Mouse (Mus musculus) B cell, adult 62 days (primary cell): ENCODE data around the gene Atp5b. TPM values are rescaled to one million over a fixed set of nuclear protein-coding genes. Genes with fewer than 3 reads are reported as not detected.

Experiments used
- total RNA-seq: library from RNA; stranded (reverse); gene quantifications from 4 replicates; pipeline ENCODE4 v1.2.4, GENCODE M21; 2023

Gene Atp5b
- total RNA-seq = 523 to 608 TPM (median 568 TPM) in 4 replicates

GRCm38 (mm10) chr10:128082880-128083421 lies at the start of gene Atp5b:
Atp5b (plus strand) TSS chr10:128083273.

GRCm38 (mm10) chr10:128058601-128059151 lies 24.4 kb upstream of the Atp5b start, which contains the start of gene Ptges3:
Ptges3 (plus strand) TSS chr10:128058954.

GRCm38 (mm10) chr10:128091564-128092505 lies 8.8 kb downstream of the Atp5b start, which contains the start of gene Baz2a:
Baz2a (plus strand) TSS chr10:128091577.

Other genes starting within 250 kb of the Atp5b start
- not detected in 4 replicates for gene Rdh19, start 233.3 kb upstream of the Atp5b start, total RNA-seq
- gene Rdh16f2, start 216.8 kb upstream of the Atp5b start, total RNA-seq = not detected in 4 replicates
- gene Rdh7, start 194.5 kb upstream of the Atp5b start, total RNA-seq = not detected in 4 replicates
- gene Sdr9c7, start 184.8 kb upstream of the Atp5b start, total RNA-seq = not detected in 4 replicates
- not detected in 4 replicates for gene Hsd17b6, start 75.7 kb upstream of the Atp5b start, total RNA-seq
- gene Prim1, start 68.1 kb upstream of the Atp5b start, total RNA-seq = 13.5 to 17.2 TPM (median 14.0 TPM) in 4 replicates
- 587 to 616 TPM (median 605 TPM) in 4 replicates for gene Naca, start 47.7 kb upstream of the Atp5b start, total RNA-seq
- 110 to 153 TPM (median 131 TPM) in 4 replicates for gene Ptges3, start 24.3 kb upstream of the Atp5b start, total RNA-seq
- gene Baz2a, start 8.3 kb downstream of the Atp5b start, total RNA-seq = 124 to 141 TPM (median 134 TPM) in 4 replicates
- 43.9 to 52.8 TPM (median 47.8 TPM) in 4 replicates for gene Rbms2, start 97.0 kb downstream of the Atp5b start, total RNA-seq
- not detected in 4 replicates for gene Gls2, start 111.2 kb downstream of the Atp5b start, total RNA-seq
- gene Spryd4, start 128.5 kb downstream of the Atp5b start, total RNA-seq = 12.3 to 17.4 TPM (median 15.1 TPM) in 4 replicates
- not detected in 4 replicates for gene Mip, start 142.6 kb downstream of the Atp5b start, total RNA-seq
- 13.7 to 23.7 TPM (median 16.3 TPM) in 4 replicates for gene Timeless, start 148.8 kb downstream of the Atp5b start, total RNA-seq
- not detected in 4 replicates for gene Apon, start 170.8 kb downstream of the Atp5b start, total RNA-seq
- gene Apof, start 185.4 kb downstream of the Atp5b start, total RNA-seq = 0.75 to 1.4 TPM (median 0.93 TPM) in 4 replicates
- gene Stat2, start 187.3 kb downstream of the Atp5b start, total RNA-seq = 110 to 128 TPM (median 114 TPM) in 4 replicates
- gene Il23a, start 215.5 kb downstream of the Atp5b start, total RNA-seq = not detected in 4 replicates
- 62.2 to 69.4 TPM (median 65.8 TPM) in 4 replicates for gene Pan2, start 220.1 kb downstream of the Atp5b start, total RNA-seq
- gene Cnpy2, start 239.2 kb downstream of the Atp5b start, total RNA-seq = 18.8 to 20.8 TPM (median 19.5 TPM) in 4 replicates